Mouse (Mus musculus) testis, adult 2 months (tissue): ENCODE measurements around the gene Trim43b.
"Not testable (repeated sequence)": the region's sequence is repeated elsewhere in the genome, so short reads cannot be mapped to it uniquely, and the experiment has no call there.

Experiments used
- CTCF ChIP-seq: fragments of 200-500 bp; IDR thresholded peaks from 2 replicates; pipeline ENCODE4 v1.5.1; 2012; ENCODE audit warnings: low read depth, mild to moderate bottlenecking, inconsistent platforms, low read length, moderate library complexity; ENCODE audit not compliant: control insufficient read depth, insufficient read depth, insufficient replicate concordance
- POLR2A ChIP-seq: fragments of 200-500 bp; IDR thresholded peaks from 2 replicates; pipeline ENCODE4 v1.6.1; 2012; ENCODE audit warnings: low read depth, mild to moderate bottlenecking, inconsistent platforms, low read length, moderate library complexity; ENCODE audit not compliant: control insufficient read depth

DNA sequence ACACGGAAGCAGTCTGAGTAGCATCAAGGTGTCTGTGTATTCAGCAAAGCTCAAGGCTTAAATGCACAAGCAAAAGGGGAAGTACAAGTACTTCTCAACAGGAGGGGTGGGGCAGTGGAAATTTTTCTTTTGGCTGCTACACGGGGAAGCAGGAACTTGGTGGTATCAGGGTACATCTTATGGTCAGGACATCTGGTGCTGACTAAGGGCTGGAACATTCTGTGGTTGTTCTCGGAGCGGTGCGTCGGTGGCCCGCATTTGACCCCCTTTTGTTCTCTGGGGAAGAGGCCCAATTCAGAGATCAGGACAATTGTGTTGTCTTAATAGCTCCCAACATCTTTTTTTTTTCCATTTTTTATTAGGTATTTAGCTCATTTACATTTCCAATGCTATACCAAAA, 11.9 kb upstream of the Trim43b start:
- TF ChIP-seq POLR2A, CTCF: not testable (repeated sequence)
